Mouse (Mus musculus) G1E (cell line): ENCODE results near the gene Ggt5.

Source experiments
- CTCF ChIP-seq: IDR thresholded peaks from 2 replicates; pipeline ENCODE4 v1.5.1; 2012; ENCODE audit warnings: low read depth, low read length, inconsistent platforms, mixed read lengths
- GATA1 ChIP-seq: IDR thresholded peaks from 2 replicates; pipeline ENCODE4 v1.6.1; 2012; ENCODE audit warnings: borderline replicate concordance, low read length, inconsistent platforms, mixed read lengths
- GATA2 ChIP-seq: IDR thresholded peaks from 2 replicates; pipeline ENCODE4 v1.6.1; 2012; ENCODE audit warnings: low read depth, low read length, inconsistent platforms, borderline replicate concordance
- TAL1 ChIP-seq: conservative IDR thresholded peaks from 2 replicates; pipeline ENCODE4 v1.6.1; 2012; ENCODE audit warnings: low read depth, low read length, inconsistent platforms, mixed read lengths

DNA sequence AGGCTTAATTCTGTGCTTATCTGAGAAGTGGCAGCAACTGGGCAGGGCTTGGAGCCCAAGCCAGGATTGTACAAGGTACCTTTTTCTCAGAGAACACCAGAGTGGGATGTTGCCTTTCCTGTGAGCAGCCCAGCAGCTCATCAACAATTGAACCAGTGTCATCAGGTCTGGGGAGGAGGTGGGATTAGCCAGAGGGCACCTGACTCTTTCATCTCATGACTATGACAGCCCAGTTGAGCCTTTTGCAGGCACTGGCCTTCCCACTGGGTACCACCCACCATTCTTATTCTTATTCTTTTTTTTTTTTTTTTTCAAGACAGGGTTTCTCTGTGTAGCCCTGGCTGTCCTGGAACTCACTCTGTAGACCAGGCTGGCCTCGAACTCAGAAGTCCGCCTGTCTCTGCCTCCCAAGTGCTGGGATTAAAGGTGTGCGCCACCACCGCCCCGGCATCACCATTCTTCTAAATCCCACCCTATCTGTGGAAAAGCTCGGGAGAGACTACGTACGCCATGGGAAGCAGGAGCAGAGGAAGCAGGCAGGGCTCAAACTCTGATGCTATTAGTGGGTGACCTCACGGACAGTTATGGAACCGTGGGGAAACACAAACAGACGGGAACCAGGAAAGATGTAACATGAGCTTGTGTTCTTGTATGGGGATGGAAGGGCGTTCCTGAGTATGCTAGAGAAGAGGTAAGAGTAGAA, 47.1 kb downstream of the Ggt5 start:
- TF ChIP-seq GATA1 = no peak
- TF ChIP-seq CTCF = no peak
- no peak for TF ChIP-seq TAL1
- TF ChIP-seq GATA2 = no peak
